Mouse (Mus musculus): ENCODE measurements at regions not wholly inside any gene's neighbourhood (a gene's known extent, or its start where the extent isn't known, plus 50 kb on each side); places are given as distances from the start of the nearest gene placed in this dataset.

GRCm38 (mm10) chr6:121532926-121533325 is 59.4 kb upstream of the Iqsec3 start:
- no peak for TF ChIP-seq USF1 (IDR thresholded peaks at IDR 0.05; ENCODE audit: low read depth)
- peak; percentile 51 for TF ChIP-seq CTCF (IDR thresholded peaks at IDR 0.05; ENCODE audit: control insufficient read depth, insufficient read depth, insufficient read length)

All from C2C12 (cell line).